Mouse (Mus musculus) retina, embryonic 14.5 days (tissue): ENCODE results near the gene Ddx42.
"Not testable (repeated sequence)": the region's sequence is repeated elsewhere in the genome, so short reads cannot be mapped to it uniquely, and the experiment has no call there.

Experiments
- DNase-seq: peaks from one replicate; pipeline ENCODE4 v3.0.0-alpha.2; 2015; ENCODE audit warnings: low spot score

The Ddx42 gene

DNA sequence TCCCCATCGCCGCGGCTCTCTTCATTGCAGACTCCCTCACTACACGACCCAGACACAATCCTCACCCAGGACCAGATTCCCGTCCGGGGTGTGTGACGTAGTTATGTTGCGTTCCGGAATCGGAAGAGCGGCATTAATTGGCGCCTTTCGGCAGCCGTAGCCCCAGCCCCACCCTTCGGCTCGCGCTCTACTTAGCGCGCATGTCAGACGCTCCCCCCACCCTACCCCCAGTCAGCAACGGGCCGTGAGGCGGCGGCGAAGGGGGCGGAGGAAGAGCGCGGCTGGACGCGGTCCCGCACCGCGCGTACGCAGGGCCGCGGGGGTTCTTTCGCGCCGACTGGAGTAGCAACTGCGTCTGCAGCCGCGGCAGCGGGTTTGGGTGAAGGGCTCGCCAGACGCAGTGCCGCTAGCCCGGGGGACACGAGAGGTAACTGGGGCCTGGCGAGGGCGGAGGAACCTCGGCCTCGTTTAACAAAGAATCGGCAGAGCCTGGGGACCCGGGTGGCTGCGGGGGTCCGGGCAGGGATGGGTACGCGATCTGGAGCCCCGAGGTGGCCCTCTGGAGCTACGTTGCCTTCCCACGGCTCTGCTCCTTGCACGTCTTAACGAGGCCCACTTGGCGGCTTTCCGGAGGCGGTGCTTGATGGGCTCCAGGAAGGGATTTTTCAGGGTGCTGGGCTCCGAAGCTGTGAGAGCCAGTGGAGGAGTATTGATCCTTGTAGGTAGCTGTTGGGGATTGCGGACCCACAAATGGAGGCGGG, at the start of gene Ddx42:
Ddx42 (plus strand) TSS at position 197 of the 761 bp plus-strand sequence.
- DNase-seq, result peak; percentile 98

DNA sequence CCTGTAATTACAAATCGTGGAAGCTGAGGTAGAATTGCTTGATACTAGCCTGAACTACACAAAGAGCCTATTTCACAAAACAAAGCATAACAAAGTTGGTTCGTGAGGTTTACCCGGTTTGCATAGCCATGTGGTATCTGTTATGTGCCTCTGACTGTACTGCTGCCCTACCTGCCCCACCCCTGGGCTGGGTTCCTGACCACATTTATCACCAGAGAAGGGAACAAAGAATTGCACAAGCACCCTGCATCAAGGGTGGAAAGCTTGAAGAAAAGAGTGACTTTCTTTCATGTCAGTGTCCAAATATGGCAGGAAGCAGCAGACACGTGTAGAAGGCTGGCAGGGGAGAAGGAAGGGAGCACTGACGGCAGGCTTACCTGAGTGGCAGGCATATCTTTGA, 49.3 kb upstream of the Ddx42 start:
- DNase-seq, result no peak

DNA sequence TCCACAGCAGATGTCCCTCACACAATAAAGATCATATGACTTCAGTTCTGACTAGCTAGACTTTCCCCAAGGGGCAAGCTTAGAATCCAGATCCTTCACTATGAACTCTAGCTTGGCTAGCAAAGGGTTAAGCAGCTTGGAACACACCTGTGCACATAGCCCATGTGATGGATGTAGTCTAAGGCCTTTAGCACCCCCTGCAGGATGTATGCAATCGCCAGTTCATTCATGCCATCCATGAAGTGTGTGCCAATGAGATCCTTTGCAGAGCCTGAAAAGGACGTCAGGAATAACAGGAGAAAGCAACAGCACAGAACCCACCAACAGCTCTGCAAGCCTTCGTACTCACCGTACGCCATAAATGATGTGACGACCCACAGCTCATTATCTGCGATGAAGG, 45.9 kb upstream of the Ddx42 start:
- DNase-seq, result peak; percentile 51

DNA sequence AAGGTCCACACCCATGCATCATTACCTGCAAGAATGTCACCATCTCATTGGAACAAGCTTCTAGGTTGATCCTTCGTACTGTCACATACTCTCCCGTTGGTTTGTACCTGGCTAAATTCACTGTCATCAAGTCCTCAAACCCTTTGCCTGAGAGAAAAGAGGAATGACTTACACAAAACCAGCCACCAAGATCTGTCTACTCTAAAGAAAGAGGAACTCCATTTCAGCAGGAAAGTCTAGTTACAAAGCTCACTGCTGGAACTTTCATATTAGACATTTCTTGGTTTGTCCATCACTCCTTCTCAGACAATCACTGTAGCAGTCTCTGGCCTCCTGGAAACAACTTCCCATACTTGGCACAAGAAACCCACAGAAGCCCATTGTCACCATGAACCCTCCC, 43.5 kb upstream of the Ddx42 start:
- no peak for DNase-seq

DNA sequence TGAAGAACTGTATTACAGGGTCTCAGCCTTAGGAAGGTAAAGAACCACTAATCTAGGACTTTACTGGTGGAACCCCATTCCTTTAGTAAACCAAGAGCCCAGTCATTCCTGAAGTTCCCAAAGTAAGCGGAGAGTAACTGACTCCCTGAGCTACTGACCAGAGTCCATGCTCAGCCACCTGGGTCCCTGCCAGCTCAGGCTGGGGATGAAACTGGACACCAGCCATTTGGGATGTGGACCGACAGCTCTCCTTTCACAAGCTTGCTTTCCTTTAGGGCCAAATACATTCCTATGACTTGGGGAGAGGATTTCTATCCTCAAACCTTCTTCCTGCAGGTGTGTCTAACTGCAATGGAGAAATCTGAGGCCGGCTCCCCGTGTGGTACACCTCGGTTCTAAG, 42.4 kb upstream of the Ddx42 start:
- DNase-seq, result no peak

DNA sequence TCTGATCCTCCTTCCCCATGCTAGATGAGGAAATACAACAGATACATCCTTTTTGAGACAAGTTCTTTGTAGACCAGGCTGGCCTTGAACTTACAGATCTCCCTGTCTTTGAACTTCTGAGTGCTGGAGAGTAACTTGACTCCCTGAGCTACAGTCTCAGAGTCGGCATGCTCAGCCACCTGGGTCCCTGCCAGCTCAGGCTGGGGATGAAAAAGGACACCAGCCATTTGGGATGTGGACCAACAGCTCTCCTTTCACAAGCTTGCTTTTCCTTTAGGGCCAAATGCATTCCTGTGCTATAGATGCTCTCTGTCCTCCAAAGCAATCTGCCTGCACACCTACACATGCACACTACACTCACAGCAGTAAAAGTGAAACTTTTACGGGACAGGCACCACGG, 41.6 kb upstream of the Ddx42 start:
- no peak for DNase-seq

DNA sequence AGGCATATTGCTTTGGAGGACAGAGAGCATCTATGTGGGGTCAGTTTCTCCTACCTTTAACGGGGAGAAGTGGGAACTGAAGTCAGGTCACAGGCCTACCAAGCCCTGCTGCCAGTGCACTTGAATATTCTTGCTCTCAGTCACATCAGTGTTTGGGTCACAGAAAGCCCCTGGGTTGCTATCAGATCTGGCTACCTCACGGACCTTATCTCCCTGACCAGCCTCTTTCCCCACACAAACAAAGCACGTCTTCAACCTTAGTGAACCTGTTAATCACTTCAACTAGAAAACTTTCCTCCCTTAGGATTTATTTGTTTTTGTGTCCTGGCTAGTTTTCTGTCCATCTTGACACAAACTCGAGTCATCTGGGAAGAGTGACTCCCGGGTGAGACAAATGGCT, 40.4 kb upstream of the Ddx42 start:
- no peak for DNase-seq

DNA sequence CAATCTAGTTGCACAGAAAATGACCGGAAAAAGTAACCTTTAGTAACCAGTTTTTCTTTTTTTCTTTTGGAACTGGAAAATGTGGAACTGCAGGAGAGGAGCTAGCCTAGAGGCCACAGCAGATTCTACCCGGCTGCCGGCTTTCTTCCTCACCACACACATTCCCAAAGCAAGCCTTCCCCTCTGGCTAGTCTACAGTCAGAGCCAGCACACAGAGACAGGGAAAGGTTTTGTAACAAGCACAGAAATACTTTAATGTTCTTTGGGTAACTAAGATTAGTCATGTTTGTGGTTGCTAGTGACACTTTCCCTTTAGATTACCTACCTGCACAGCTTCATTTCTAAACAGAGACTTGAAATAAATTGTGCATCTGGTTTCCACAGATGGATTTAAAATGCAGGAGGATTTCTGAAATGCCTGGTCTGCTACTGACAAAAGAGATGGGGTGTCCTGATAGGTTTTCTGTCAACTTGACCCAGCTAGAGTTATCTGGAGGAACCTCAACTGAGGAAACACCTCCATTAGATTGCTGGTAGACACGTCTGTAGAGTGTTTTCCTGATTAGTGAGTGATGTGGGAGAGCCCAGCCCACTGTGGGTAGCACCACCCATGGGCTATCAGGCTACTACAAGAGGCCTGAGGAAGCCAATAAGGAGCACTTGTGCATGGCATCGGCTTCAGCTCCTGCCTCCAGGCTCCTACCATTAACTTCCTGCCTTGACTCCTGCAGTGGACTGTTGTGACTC, 38.5 kb upstream of the Ddx42 start:
- DNase-seq, result no peak

DNA sequence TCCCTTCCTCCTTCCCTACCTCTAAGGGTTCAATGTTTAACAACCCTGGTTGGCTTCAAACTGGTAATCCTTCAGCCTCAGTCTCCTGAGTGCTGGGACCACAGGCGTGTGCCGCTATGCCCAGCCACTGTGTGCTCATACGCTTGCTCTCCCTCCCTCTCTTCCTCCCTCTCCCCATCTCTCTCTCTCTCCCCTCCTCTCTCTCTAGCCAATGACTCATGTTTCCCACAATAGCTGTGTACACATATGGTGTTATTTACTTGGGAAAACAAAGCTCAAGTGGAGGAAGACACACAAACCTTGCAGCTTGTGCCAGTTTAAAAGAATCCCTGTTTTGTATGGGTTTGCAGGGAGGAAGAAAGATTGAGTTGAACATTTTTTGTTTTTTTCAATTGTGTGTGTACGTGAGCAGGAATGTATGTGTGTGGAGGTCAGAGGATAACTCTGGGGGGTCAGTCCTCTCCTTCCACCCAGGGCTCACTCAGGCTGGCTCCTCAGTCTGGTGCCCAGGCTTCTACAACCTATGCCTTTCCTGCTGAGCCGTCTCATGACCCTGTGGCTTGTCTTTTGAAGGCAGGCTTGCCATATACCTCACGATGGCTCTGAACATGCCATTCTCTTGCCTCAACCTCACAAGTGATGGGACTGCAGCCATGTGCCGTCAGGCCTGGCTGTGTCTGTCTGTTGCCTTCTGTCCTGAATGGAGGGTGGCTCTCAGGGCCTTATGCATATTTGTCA, 36.8 kb upstream of the Ddx42 start:
- DNase-seq, result no peak

DNA sequence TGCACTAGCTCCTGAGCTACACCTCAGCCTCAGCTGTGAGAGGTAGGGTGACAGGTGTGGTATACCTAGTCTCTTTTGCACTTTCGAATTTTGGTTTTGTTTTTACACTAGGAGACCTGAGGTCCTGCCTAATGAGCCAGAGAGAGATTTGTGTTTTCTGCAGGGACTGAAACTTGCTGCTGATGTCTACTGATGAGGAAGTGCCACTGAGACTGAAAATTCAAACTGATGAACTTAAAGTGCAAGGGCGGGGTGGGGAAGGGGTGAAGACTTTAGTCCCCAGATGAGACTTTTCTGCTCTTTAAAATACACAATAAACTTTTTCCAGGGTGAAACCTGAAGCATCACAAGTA, 36.3 kb upstream of the Ddx42 start:
- DNase-seq, result no peak

DNA sequence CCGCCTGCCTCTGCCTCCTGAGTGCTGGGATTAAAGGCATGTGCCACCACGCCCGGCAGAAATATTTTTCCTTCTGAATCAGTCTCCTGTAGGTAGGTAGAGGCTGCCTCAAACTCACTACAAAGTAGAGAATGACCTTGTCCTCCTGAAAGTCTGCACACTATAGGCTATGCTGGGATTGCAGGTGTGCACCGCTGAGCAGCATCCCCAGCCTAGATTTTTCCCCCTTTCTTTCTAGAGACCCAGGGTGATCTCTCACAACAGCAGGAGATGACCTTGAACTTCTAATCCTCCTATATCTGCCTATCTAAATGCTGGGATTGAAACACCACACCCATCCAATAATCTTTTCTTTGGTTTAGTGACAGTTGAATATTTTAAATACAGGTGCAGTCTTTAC, 29.4 kb upstream of the Ddx42 start:
- no peak for DNase-seq

DNA sequence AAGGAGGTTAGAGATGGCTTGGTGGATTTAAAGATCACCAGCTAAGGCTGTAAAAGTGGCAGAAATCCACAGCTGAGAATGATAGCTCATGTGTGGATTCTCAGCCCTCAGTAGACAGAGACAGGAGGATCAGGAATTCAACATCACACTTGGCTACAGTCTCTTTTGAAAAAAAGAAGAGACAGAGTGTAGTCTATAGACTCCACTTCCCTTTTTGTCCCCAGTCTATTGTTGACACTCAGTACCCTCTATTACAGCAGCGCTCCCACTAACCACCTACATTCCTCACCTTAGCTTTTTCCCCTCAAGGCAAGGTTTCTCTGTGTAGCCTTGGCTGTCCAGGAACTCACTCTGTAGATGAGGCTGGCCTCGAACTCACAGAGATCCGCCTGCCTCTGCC, 25.0 kb upstream of the Ddx42 start:
- DNase-seq, result no peak

DNA sequence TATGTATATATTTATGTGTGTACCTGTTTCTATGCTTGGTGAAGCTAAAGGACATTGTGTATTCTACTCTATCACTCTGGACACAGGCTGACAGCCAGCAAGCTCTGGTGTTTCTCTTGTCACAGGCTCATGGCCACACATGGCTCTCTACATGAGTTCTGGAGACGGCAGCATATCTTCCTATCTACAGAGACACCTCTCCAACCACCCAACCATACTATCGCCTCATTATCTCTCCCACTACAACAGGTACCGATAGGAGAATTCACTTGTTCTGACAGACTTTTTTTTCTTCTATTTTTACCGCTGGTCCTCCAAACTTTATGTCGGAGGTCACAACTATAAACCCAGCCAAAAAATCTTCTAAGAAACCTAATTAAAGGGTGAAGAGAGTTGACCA, 24.5 kb upstream of the Ddx42 start:
- DNase-seq, result no peak

DNA sequence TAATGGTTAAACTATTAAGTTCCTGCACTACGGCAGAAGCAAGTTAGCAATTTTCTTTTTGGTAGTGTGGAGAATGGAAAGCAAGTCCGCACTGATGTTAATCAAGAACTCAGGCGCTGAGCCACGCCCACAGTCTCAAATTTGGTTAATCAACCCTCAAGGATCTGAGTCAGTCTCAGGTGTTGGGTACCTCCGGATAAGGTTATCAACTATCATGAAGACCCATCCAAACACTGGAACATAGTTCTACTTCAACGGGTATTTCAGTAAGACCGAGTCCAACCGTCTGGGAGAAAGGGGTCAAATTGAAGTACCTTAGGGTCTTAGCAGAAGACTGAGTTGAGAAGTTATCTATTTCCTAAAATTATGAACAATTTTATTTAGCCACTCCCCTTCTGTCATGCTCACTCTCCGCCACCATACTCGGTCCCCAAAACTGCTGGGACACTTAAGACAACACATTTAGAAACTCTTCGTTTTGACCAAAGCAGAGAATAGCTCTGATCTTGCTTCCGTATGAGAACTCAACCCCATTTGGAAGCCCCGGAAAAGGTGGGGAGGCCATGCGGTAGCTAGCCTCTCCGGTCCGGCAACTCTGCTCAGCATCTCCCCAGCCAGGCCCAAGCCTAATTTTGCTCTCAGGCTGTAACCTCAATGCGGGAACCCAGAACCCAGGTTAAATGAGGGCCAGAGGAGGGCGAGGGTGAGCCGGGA, 23.9 kb upstream of the Ddx42 start:
- peak; percentile 6 for DNase-seq

DNA sequence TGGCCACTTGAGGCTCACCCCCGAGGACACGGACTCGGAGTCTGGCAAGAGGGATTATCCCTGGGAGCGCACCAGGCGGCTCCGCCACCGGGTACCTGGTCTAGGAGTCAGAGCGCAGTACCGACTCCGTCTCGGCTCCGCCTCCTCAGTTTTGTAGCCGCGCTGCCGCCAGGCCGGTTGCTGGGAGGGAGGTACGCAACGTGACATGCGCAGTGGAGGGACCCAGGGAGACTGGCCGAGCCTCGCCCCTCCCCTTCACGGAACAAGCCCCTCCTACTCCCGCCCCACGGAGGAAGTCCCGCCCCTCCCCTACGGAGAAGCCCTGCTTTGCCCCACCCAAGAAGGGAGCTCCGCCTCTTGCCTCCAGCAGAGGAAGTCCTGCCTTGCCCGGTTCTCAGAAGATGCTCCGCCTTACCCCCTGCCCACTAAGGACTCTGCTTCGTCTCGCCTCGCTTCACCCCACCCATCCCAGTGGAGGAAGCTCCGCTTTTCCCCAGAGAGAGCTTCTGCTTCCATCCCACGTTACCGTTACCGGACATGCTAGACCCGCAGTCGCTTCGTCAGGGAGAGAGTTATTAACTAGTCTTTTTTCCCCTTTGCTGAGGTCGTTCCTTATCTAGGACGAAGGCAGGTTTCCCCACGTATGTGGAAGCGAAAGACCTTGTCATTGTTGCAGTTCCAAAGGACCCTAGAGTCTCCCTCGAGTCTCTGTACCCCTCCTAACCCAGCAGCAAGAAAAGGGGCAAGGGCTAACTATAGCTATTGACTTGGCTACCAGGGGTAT, 23.2 kb upstream of the Ddx42 start:
- peak; percentile 97 for DNase-seq

DNA sequence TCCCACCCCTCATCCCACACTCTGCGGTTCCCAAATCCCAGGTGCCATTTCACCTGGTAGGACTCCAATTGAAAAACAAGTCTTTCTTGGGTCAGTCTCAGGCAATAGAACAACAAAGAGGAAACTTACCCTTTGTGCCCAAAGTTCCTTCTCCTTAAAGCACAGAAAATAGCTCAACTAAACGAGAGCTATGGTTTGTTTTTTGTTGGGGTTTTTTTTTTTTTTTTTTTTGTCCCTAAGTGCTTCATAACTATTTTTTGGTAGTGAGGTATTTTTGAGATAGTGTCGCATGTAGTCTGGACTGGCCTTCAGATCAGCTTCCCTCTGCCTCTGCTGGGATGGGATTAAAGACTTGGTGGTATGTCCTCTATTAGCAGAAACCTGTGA, 22.6 kb upstream of the Ddx42 start:
- no peak for DNase-seq

DNA sequence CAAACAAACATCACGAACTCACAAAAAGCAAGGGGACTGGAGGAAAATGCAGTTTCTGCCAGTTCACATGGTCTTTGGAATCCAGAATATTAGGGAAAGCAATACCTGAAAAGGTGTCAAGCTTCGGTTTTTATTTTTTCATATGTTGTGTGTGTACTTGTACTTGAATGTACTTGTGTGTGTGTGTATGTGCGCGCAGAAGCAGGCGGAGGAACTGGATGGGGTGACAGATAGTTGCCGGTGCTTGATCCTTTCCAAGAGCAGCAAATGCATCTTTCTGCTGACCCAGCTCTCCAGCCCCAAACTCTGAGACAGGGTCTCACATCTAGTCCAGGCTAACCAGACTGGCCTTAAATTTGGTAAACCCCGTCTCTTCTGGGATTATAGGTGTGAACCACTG, 21.8 kb upstream of the Ddx42 start:
- no peak for DNase-seq

DNA sequence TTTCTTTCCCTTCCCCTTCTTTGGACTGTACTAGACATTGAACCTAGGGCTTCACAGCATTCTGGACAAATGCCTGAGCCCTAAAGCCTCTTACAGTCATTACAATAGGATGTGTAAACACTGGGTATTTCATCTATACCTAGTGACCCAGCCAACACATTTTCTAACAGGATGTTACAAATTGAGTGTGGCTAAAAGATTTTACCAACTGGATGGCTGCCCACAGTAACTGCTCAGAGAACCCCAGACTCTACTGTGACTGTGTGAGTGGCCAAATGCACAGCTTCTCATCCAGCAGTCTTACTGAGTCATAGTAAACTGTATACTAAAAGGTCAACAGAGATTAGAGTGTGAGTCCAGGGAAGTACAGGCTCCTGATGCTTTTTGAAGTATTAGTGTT, 21.4 kb upstream of the Ddx42 start:
- DNase-seq, result no peak

DNA sequence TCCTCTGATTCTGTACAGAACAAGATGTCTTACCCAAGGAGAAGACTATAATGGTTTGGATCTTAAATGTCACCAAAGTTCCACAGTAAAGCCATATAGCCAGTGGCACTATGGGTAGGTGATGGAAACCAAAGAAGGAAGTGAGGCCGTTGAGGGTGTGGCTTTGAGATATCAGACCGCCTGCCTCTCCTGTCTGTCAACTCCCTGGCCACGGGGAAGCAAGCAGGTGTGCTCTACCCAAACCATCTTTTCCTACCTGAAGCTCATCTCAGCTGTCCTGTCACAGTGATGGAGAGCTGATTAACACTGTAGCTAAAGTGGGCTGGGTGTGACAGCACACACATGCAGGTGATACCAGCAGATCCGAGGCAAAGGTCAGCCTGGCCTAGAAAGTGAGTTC, 18.4 kb upstream of the Ddx42 start:
- no peak for DNase-seq

DNA sequence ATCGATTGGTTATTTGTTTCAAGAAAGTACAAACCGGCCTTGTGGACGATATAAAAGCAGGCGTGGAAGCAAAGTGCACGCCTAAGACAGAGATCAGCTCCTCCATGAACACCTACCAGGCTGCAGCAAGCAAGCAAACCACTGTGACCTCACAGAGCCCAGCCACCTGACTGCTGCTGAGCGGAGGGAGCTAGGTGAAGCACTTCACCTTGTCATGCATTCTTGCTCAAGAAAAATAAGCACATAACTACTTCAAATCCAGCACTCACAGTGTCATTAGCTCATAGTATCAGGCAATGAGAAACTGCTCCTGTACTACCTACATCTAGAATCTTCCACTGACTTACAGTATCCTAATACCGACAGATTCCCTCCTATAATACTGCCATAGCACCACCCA, 16.7 kb upstream of the Ddx42 start:
- not testable (repeated sequence) for DNase-seq

DNA sequence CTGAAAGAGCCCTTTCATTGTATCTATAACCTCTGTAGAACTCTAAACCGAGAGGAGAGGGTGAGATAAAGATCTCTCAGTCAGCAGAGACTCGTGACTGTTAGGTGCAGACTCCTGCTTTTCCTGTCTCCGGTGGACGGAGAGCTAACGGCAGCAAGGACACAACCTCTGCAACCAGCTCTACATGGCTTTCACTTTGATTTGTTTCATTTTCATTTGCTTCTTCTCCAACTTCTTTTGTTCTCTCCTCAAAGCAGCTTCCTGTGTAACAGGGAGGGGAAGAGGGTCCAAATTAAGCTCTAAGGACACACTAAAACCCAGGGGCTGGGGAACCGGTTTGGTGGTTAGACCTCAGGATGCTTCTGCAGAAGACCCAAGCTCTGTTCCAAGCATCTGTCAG, 16.0 kb upstream of the Ddx42 start:
- DNase-seq, result no peak
